Mouse (Mus musculus) Muller cell, postnatal 12 days (primary cell): ENCODE measurements around the gene Rpl9-ps6.
"Not testable (repeated sequence)": the region's sequence is repeated elsewhere in the genome, so short reads cannot be mapped to it uniquely, and the experiment has no call there.

Source experiments
- DNase-seq: peaks from one replicate; pipeline ENCODE4 v3.0.0-alpha.2; 2015; ENCODE audit errors: inconsistent ontology term

Gene Rpl9-ps6

GRCm38 (mm10) chr19:32481511-32481910 is 15.1 kb upstream of the Rpl9-ps6 start:
- no peak for DNase-seq

GRCm38 (mm10) chr19:32480791-32481442 is 14.5 kb upstream of the Rpl9-ps6 start:
- DNase-seq, result no peak

GRCm38 (mm10) chr19:32480255-32480654 is 13.9 kb upstream of the Rpl9-ps6 start:
- no peak for DNase-seq

GRCm38 (mm10) chr19:32476712-32477052 is 10.3 kb upstream of the Rpl9-ps6 start:
- no peak for DNase-seq

GRCm38 (mm10) chr19:32476016-32476711 is 9.8 kb upstream of the Rpl9-ps6 start:
- no peak for DNase-seq

- DNase-seq, result no peak
These were observed 4.3 kb upstream of the Rpl9-ps6 start for GRCm38 (mm10) chr19:32470570-32471263.

- peak; percentile 94 for DNase-seq
These were observed 3.7 kb upstream of the Rpl9-ps6 start for GRCm38 (mm10) chr19:32470059-32470497.

- DNase-seq, result no peak
These were observed 947 bp upstream of the Rpl9-ps6 start for GRCm38 (mm10) chr19:32467325-32467724.

GRCm38 (mm10) chr19:32465228-32465627 is 1.1 kb downstream of the Rpl9-ps6 start:
- no peak for DNase-seq

- DNase-seq, result no peak
These were observed 3.3 kb downstream of the Rpl9-ps6 start for GRCm38 (mm10) chr19:32463037-32463436.

- DNase-seq, result not testable (repeated sequence)
These were observed 8.7 kb downstream of the Rpl9-ps6 start for GRCm38 (mm10) chr19:32457631-32458030.

- DNase-seq, result no peak
These were observed 9.6 kb downstream of the Rpl9-ps6 start for GRCm38 (mm10) chr19:32456744-32457143.

GRCm38 (mm10) chr19:32452231-32452630 is 14.1 kb downstream of the Rpl9-ps6 start:
- no peak for DNase-seq

GRCm38 (mm10) chr19:32448931-32449330 is 17.4 kb downstream of the Rpl9-ps6 start:
- DNase-seq, result no peak

- DNase-seq, result no peak
These were observed 24.8 kb downstream of the Rpl9-ps6 start for GRCm38 (mm10) chr19:32441568-32441967.

GRCm38 (mm10) chr19:32439356-32439755 is 27.0 kb downstream of the Rpl9-ps6 start:
- no peak for DNase-seq

- no peak for DNase-seq
These were observed 40.5 kb downstream of the Rpl9-ps6 start for GRCm38 (mm10) chr19:32425856-32426255.

GRCm38 (mm10) chr19:32424706-32425105 is 41.7 kb downstream of the Rpl9-ps6 start:
- DNase-seq, result no peak

- DNase-seq, result no peak
These were observed 47.3 kb downstream of the Rpl9-ps6 start for GRCm38 (mm10) chr19:32419069-32419468.

- DNase-seq, result peak; percentile 58
These were observed 49.6 kb downstream of the Rpl9-ps6 start for GRCm38 (mm10) chr19:32416692-32417317.
